Mouse (Mus musculus): ENCODE data around the gene Ifit1. TPM values are rescaled to one million over a fixed set of nuclear protein-coding genes. Genes with fewer than 3 reads are reported as not detected.
A peak's percentile ranks its signal among the peaks of the same experiment; 100 is the strongest.
"Not testable (repeated sequence)": the region's sequence is repeated elsewhere in the genome, so short reads cannot be mapped to it uniquely, and the experiment has no call there.

The Ifit1 gene
- total RNA-seq (2021): under 1 TPM; 0.18 to 0.36 TPM
- long read RNA-seq, experiment 1: 0 reads
- long read RNA-seq, experiment 2: 0 reads

DNA sequence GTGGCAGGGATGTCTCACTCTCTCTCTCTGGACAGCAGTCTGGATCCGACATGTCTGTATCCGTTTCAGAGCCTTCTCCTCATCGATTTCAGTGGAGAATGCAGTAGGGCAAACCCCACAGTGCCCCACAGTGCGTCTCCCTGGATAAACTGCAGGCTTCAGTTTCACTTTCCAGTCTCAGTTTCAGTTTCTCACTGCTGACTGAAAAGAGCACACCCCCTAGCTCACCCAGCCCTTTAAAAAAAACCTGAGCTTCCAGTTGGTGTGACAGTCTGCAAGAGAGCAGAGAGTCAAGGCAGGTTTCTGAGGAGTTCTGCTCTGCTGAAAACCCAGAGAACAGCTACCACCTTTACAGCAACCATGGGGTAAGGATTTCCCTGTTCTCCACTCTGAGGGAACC lies at the start of gene Ifit1, which contains the start of gene Ifit1bl2:
TSS of gene Ifit1 (plus strand) at position 249 of the 400 bp plus-strand sequence.
TSS of gene Ifit1bl2 (minus strand) at position 121 of the 400 bp plus-strand sequence.
- no peak for DNase-seq (ENCODE audit: low spot score in 2 of 2)
- intact Hi-C loops (cut with DNase I): no loop called here

DNA sequence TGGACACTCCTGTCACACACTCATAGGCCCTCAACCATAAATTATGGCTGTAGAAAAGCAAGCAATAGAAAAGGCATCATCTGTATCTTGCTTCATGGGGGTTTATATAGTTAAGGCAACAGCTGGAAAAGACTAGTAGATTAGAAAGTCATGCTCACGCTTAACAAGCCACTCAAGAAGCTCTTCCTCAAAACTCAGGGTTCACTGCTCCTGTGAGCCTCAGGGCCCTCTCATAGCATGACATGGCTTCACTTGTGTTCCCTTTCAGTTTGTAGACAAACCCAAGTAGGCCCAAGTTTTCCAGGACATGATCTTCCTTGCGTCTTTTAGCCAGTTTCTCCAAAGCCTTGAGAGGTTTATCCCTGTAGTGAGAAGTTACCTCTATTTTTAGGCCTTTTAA lies 47.2 kb upstream of the Ifit1 start:
- intact Hi-C loops (cut with DNase I): no loop called here
- DNase-seq (ENCODE audit: low spot score in 2 of 2): no peak

DNA sequence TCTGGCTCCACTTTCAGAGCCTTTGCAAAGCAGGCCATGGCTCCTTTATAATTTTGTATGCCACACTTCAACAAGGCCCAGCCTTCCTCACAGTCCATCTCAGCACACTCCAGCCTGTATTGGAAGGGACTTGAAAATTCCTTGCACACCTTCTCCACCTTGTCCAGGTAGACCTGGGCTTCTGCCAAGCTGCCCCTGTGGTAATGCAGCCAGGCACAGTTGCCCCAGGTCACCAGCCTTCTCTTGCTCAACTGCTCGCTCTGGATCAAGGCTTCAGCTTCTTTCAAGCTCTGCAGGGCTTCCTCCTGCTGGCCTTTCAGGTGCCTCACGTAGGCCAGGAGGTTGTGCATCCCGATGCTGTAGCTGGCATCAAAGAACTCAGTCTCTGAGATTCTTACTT lies 46.1 kb upstream of the Ifit1 start:
- DNase-seq (ENCODE audit: low spot score in 2 of 2); intact Hi-C loops (cut with DNase I): not testable (repeated sequence)

DNA sequence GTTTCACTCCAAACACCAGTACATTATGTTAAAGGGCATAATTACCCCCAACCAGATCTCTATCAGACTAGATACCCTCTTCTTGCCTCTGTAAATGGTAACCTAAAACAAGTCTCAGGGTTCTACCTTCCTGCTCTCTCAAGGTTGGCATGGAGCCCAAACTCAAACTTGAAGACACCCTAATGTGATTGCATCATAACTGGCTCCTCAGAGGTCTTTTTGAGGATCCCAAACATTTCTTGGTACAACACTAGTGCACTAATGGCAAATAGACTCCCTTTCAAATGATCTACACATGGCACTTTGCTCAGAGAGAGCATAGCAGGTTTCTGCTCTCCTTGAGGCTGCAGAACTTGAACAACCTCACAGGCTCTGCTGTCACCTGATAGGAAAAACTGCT lies 43.9 kb upstream of the Ifit1 start:
- no peak for DNase-seq (ENCODE audit: low spot score in 2 of 2)
- intact Hi-C loops (cut with DNase I): no loop called here

DNA sequence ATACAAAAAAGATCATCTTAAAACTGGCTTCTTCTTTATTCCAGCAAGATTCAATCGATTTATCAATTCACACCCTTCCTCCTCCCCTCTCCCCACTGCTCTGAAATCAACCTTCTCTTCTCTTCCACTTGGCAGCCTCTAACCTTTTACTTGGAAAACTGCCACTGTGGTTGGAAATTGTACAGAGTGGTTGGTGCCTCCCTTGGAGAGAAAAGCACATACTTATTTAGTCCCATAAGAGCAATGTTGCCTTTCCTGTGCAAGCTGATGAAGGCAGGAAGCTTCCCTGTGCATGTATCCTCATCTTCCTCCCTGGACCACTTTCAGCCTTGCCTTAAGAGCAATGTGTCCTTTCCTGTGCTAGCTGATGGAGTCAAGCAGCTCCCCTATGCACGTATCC lies 42.3 kb upstream of the Ifit1 start:
- intact Hi-C loops (cut with DNase I): no loop called here
- DNase-seq (ENCODE audit: low spot score in 2 of 2): peak in 1 of 2 experiments; percentile 58

DNA sequence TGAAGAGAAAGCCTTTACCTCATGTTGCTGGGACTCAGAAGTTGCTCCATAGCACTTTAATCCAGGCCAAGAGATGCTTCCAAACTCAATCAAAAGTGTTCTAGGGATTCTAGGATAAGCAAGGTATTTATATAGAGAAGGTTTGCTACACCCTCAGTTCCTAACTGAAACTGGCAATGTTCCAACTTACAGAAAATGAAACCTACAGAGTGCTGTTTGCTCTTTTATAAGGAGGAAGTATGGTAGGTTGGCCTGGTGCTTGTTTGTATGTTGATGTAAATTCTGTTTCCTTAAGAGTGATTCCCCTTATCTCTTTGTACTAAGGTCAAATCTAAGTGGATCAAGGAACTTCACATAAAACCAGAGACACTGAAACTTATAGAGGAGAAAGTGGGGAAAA lies 41.4 kb upstream of the Ifit1 start:
- intact Hi-C loops (cut with DNase I); DNase-seq (ENCODE audit: low spot score in 2 of 2): not testable (repeated sequence)

DNA sequence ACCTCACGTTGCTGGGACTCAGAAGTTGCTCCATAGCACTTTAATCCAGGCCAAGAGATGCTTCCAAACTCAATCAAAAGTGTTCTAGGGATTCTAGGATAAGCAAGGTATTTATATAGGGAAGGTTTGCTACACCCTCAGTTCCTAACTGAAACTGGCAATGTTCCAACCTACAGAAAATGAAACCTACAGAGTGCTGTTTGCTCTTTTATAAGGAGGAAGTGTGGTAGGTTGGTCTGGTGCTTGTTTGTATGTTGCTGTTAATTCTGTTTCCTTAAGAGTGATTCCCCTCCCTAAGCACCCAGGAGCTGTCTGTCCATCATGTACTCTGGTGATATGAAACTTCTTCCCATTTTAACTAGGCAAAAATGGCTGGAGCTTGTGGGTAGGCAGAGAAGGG lies 38.8 kb upstream of the Ifit1 start, which contains the start of gene Ifit1bl1:
TSS of gene Ifit1bl1 (minus strand) at position 69 of the 400 bp plus-strand sequence.
- intact Hi-C loops (cut with DNase I): not testable (repeated sequence)

DNA sequence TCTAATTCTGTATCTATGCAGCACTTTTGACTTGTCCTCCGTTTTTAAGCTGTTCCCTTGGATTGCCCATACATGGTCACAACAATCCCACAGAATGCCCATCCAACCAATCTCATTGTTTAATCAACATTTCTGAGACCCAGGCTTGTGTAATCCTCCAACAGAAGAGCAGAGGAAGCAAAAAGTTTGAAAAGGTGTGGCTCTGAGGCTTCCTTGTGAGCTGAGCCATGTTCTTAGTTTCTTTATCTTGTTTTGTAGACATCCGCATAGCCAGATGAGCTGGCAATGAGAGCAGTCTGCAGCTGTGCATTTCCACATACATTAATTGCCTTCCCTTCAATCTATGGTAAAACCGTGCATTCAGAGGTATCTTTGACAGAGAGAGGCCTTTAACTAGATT lies 35.2 kb upstream of the Ifit1 start:
- intact Hi-C loops (cut with DNase I): no loop called here
- DNase-seq (ENCODE audit: low spot score in 2 of 2): no peak

More for the DNA sequence above, 38.8 kb upstream of the Ifit1 start, which contains the start of gene Ifit1bl1:
- not testable (repeated sequence) for DNase-seq (ENCODE audit: low spot score in 2 of 2)

DNA sequence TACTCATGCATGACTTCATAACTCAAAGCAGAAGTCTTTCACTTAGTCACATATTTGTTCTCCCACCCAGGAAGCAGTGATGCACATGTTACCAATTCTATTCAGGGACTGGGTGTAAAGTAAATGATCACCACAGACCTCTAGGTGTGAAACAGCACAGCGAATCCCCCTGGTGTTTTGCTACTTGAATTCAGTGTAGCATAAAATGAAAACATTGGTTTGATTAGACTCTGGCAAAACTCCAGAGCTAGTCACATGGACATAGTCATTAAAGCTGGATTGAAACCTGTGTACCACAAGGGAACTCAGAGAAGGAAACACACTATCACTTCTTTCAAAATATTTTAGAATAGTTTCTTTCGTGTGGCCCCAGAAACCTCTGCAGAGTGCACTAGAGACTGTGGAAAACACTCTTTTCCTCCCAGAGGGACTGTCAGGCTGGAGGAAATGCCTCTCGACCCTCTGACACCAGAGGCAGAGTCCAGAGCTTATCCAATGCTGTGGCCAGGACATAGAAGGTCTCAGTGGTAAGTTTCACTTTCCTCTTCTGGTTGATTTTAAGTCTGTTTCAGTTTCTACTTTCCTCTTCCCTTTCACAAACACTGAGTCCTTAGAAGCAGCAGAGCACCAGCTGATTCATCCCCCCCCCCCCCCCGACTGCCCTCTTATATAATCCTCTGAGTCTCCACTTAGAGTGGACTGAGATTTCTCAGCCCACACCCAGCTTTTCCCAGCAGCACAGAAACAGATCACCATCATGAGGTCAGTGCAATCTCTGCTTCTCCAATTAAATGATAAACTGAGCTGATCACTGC lies 33.2 kb upstream of the Ifit1 start, which contains the start of gene Ifit3b:
TSS of gene Ifit3b (plus strand) at position 734 of the 815 bp plus-strand sequence.
- DNase-seq (ENCODE audit: low spot score in 2 of 2): peak in 1 of 2 experiments; percentile 40
- intact Hi-C loops (cut with DNase I): not testable (repeated sequence)

DNA sequence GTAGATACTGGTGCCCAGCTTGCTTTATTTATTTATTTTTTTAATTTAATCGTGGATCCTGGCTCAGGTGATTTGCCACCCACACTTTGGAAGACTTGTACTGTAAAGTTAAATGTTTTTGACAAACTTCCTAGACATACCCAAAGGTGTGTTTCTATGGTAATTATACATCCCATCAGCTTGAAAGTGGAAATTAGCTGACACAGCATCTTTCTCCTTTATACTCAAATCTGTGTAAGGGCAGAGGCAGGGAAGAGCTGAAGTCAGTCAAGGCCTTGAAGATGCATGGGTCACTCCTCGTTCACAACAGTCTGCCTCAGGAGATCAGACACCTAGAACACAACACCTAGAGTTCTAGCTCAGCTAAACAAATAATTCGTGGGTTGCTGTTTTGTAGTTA lies 30.6 kb upstream of the Ifit1 start:
- intact Hi-C loops (cut with DNase I); DNase-seq (ENCODE audit: low spot score in 2 of 2): not testable (repeated sequence)

DNA sequence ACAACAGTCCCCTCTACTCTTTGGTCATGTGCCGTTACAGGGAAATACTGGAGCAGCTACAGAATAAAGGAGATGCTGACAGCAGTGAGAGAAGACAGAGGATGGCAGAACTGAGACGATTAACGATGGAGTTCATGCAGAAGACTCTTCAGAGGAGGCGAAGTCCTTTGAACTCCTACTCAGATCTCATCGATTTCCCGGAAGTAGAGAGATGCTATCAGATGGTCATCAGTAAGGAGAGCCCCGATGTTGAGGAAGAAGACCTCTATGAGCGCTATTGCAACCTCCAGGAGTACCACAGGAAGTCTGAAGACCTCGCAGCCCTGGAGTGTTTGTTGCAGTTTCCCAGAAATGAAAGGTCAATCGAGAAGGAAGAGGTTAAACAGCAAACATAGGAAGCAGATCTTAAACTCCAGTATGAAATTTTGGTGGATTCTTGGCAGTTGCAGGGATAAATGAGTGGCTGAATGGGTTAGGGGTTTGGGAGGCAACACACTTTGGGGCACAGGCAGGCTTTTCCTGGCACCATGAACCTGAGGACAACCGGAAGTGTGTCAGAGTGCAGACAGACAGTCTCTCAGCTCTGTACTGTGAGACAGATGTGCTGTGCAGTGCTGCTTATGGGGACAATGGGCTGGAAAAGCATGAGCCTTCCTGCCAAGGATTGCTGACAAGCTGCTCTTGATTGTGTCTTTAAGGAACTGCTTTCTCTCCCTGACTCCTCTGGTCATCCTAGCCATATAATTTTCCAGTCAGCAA lies 28.2 kb upstream of the Ifit1 start:
- DNase-seq (ENCODE audit: low spot score in 2 of 2); intact Hi-C loops (cut with DNase I): not testable (repeated sequence)

DNA sequence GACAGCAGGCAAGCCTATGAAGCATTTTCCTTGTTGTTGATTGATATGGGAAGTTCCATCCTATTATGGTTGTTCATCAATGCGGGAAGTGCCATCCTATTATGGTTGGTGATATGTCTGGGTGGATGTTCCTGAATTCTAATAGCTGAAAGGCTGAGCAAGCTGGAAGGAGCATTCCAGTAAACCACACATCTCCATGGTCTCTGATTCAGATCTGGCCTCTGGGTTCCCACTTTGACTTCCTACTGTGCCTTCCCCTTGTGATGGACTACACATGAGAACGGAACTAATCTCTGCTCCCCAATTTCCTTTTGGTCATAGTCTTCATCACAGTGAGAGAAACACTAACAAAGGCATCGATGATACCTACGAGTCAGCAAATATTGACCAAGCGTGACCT lies 19.8 kb upstream of the Ifit1 start:
- intact Hi-C loops (cut with DNase I): no loop called here
- no peak for DNase-seq (ENCODE audit: low spot score in 2 of 2)

DNA sequence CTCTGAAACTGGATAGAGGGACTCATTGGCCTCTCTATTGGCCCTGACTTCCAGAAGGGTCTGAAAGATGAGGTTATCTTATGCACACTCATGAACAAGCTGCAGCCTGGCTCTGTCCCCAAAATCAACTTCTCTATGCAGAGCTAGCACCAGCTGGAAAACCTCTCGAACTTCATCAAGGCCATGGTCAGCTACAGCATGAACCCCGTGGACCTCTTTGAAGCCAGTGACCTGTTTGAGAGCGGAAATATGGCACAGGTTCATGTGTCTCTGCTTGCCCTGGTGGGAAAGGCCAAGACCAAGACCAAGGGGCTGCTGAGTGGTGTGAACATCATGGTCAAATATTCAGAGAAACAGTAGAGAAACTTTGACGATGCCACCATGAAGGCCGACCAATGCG lies 16.9 kb upstream of the Ifit1 start:
- intact Hi-C loops (cut with DNase I): no loop called here

DNA sequence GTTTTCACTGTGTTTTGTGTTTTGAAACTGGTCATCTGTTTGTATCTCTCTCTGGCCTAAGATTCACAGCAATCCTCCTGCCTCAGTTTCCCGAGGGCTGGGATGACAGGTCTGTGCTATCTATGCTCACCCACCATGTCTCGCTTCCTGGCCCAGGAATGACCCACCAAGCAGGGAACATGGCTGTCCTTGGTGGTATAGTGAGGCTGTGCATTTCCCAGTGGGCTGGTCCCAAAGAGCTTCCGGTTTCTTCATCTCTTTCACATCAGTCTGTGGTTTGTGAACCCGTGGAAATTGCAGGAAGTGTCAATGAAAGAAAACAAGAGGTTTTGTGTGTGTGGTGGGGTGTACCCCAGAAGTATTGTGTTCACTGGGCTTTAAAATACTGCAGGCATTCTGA lies 16.0 kb upstream of the Ifit1 start:
- no peak for DNase-seq (ENCODE audit: low spot score in 2 of 2)
- intact Hi-C loops (cut with DNase I): no loop called here

More for the DNA sequence above, 16.9 kb upstream of the Ifit1 start:
- DNase-seq (ENCODE audit: low spot score in 2 of 2): no peak

DNA sequence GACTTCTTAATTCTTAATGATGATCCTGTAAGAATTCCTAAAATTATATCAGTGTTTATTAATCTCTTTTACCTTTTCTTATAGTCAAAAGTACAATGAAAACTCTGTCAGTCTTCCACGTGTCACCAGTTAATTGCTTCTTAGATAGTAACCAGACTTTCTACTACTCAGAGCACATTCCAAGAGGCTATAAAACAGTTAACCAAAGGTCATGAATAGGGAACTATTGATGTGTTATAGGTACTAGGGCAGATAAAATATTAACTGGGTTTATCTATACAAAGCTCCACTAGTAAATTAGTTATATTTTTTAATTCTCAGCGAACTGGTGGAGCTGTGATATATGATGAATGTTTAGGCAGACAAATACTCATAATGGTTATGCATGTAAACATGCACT lies 13.2 kb upstream of the Ifit1 start:
- no peak for DNase-seq (ENCODE audit: low spot score in 2 of 2)
- intact Hi-C loops (cut with DNase I): no loop called here

DNA sequence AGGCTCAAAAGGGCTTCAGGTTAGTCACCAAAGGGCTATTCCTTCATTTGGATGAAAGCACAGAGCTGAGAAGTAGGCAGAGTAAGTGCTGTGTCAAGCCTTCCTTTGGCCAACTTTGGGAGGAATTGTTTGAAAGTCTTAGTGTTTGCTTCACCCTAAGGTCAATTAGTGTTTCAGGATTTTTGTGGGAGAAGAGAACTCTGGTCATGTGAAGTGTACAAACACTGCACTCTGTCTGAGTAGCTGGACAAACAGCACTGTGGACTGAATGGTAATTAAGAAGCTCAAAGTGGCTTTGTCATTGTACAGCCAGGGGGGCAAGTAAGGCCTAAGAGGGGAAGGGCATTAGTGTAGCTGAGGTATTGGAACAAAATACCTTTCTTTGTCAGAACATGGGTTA lies 9.2 kb upstream of the Ifit1 start:
- DNase-seq (ENCODE audit: low spot score in 2 of 2): no peak
- intact Hi-C loops (cut with DNase I): no loop called here

DNA sequence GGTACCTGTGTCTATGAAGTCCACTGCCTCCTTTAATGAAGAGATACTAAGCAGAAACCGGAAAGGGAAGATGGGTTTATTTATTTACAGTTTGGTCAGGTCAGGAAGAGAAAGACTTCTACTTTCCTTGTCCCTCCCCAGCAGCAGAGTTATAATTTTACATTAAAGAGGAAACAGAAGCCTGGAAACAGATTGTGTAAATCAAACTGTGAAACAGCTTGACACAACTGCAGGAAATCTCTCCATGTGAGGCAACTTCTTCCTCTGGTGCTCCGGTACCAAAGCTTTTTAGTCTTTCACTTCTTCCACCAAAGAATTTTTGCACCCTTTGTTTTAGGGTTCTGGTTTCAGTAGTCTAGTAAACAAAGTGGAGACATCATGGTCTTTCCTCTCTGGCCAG lies 7.2 kb upstream of the Ifit1 start:
- intact Hi-C loops (cut with DNase I): no loop called here

DNA sequence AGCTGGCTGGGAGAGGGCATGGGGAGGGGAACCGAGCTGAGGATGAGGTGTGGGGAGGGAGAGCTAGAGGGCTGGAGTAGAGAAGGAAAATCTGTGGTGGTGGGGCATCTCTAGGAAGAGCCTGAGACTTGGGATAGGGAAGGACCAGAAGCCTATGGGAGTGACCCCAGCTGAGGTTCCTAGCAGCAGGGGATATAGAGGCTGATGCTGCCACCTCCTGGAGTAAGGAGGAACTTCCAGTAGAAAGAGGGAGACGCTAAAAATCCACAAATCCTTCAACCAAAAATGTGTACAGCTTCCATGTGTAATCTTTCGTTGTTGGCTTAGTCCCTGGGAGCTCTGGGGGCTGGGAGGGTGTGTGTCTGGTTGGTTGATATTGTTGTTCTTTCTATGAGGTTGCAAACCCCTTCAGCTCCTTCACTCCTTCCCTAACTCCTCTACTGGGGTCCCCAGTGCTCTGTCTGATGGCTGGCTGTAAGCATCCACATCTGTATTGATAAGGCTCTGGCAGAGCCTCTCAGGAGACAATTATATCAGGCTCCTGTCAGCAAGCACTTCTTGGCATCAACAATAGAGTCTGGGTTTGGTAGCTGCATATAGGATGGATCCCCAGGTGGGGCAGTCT lies 3.6 kb upstream of the Ifit1 start:
- intact Hi-C loops (cut with DNase I): loop anchor here (2.0 to 5.0 kb wide), 3 partner anchors 86 to 395 kb away; partner anchors contain the start of gene Ifit2
- DNase-seq (ENCODE audit: low spot score in 2 of 2): peak; percentile 46 to 67

More for the DNA sequence above, 7.2 kb upstream of the Ifit1 start:
- no peak for DNase-seq (ENCODE audit: low spot score in 2 of 2)

DNA sequence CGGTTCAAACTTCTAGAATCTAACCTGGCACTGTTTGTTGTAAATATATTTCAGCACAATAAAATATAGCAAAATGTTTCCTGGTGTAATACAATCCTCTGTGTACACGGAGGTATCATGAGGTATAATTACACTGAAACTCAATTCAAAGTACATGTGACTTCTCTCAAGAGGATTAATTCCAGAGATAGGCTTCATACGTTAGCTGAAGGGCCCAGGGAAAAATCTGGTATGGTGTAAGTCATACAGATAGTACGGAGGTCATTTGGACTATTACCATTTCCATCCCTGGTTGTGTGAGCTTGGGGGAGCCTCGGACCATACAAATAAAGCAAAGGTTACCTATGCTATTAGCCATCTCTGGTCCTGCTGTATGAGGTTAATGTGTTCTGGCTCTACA lies 1.9 kb downstream of the Ifit1 start:
- intact Hi-C loops (cut with DNase I): no loop called here
- DNase-seq (ENCODE audit: low spot score in 2 of 2): no peak

DNA sequence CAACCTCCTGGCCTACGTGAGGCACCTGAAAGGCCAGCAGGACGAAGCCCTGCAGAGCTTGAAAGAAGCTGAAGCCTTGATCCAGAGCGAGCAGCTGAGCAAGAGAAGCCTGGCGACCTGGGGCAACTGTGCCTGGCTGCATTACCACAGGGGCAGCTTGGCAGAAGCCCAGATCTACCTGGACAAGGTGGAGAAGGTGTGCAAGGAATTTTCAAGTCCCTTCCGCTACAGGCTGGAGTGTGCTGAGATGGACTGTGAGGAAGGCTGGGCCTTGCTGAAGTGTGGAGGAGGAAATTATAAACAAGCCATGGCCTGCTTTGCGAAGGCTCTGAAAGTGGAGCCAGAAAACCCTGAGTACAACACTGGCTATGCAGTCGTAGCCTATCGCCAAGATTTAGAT lies 7.0 kb downstream of the Ifit1 start:
- intact Hi-C loops (cut with DNase I); DNase-seq (ENCODE audit: low spot score in 2 of 2): not testable (repeated sequence)

Measured in left cerebral cortex, postnatal 14 days (tissue).